Mouse (Mus musculus) hindbrain, embryonic 15.5 days (tissue): ENCODE measurements around the gene Shroom3. TPM values are rescaled to one million over a fixed set of nuclear protein-coding genes. Genes with fewer than 3 reads are reported as not detected.

Source experiments
- ATAC-seq: fragments of 200-750 bp; cut with Nextera tagmentation; 2 replicates; pipeline ENCODE4 v1.8.0; 2017; ENCODE audit warnings: low read depth, moderate number of reproducible peaks, moderate TSS enrichment; ENCODE audit not compliant: low FRiP score
- H3K27ac ChIP-seq: fragments of 300-500 bp; sonication (generic); replicated peaks from 2 replicates; pipeline ENCODE4 v1.5.1; 2015; ENCODE audit warnings: mild to moderate bottlenecking, inconsistent platforms
- H3K27me3 ChIP-seq: fragments of 300-500 bp; sonication (generic); 2 replicates; pipeline ENCODE4 v1.6.1; 2015; ENCODE audit warnings: control low read depth, inconsistent platforms
- H3K36me3 ChIP-seq: fragments of 300-500 bp; sonication (generic); 2 replicates; pipeline ENCODE4 v1.6.1; 2015; ENCODE audit warnings: control low read depth, inconsistent platforms
- H3K4me1 ChIP-seq: fragments of 300-500 bp; sonication (generic); replicated peaks from 2 replicates; pipeline ENCODE4 v1.6.1; 2015; ENCODE audit warnings: control low read depth, inconsistent platforms
- H3K4me2 ChIP-seq: fragments of 300-500 bp; sonication (generic); 2 replicates; pipeline ENCODE4 v1.6.1; 2015; ENCODE audit warnings: moderate library complexity, mild to moderate bottlenecking, inconsistent platforms
- H3K4me3 ChIP-seq: fragments of 300-500 bp; sonication (generic); 2 replicates; pipeline ENCODE4 v1.5.1; 2015; ENCODE audit warnings: mild to moderate bottlenecking, inconsistent platforms
- H3K9ac ChIP-seq: fragments of 300-500 bp; sonication (generic); 2 replicates; pipeline ENCODE4 v1.6.1; 2015; ENCODE audit warnings: inconsistent platforms
- H3K9me3 ChIP-seq: fragments of 300-500 bp; sonication (generic); 2 replicates; pipeline ENCODE4 v1.6.1; 2016; ENCODE audit warnings: control low read depth, inconsistent platforms
- WGBS: fragments of 180-500 bp; shearing (Covaris S2); methylation state at CpG from one replicate; pipeline ENCODE4 v1.1.7; 2015; 5-methylcytosine and 5-hydroxymethylcytosine counted together
- polyA plus RNA-seq: library from polyadenylated mRNA; unstranded; fragments of >200 nt; fragmentation: Nextera tagmentation; extraction: Ambion mirVana; gene quantifications from 2 replicates; pipeline ENCODE4 v1.2.1, GENCODE M21; 2015

The Shroom3 gene
- polyA plus RNA-seq, 1 experiment from 2014 or later, result 2.2 TPM

GRCm38 (mm10) chr5:92817122-92817822 lies 134.0 kb downstream of the Shroom3 start:
- Histone ChIP-seq H3K9ac (no peak overlapping the region), H3K4me3 (no peak overlapping the region), H3K27me3 (no peaks in the 10 kb centered on the region), H3K36me3 (no peaks in the 10 kb centered on the region), H3K4me2 (no peak overlapping the region), H3K27ac (no peak overlapping the region), H3K4me1 (0 out of 2 replicates have a peak, but pooled peaks cover 5% of the 10 kb centered on the region), H3K9me3 (no peaks in the 10 kb centered on the region)
- ATAC-seq, result peak; percentile 63; the same call in 1 of the 2 replicates
- 61% methylated on average over 11 of the region's 11 CpGs for WGBS

- no peaks in the 10 kb centered on the region for H3K9me3 ChIP-seq
- no peak overlapping the region for H3K4me2 ChIP-seq
- H3K27ac ChIP-seq, result no peak overlapping the region
- H3K36me3 ChIP-seq, result no peaks in the 10 kb centered on the region
- no peaks in the 10 kb centered on the region for H3K27me3 ChIP-seq
- no peak overlapping the region for H3K4me3 ChIP-seq
- 82% methylated on average over 3 of the region's 3 CpGs for WGBS
- no peak for ATAC-seq
- no peak overlapping the region for H3K9ac ChIP-seq
- H3K4me1 ChIP-seq, result no peaks in the 10 kb centered on the region
Observed at GRCm38 (mm10) chr5:92821370-92821769, 138.1 kb downstream of the Shroom3 start.

- H3K9me3 ChIP-seq, result no peaks in the 10 kb centered on the region
- no peak overlapping the region for H3K4me3 ChIP-seq
- ATAC-seq, result no peak
- WGBS, result 70% methylated on average over 7 of the region's 7 CpGs
- no peak overlapping the region for H3K4me2 ChIP-seq
- H3K36me3 ChIP-seq, result no peaks in the 10 kb centered on the region
- H3K27ac ChIP-seq, result no peak overlapping the region
- H3K4me1 ChIP-seq, result no peaks in the 10 kb centered on the region
- no peaks in the 10 kb centered on the region for H3K27me3 ChIP-seq
- no peak overlapping the region for H3K9ac ChIP-seq
Observed at GRCm38 (mm10) chr5:92823495-92823894, 140.3 kb downstream of the Shroom3 start.

GRCm38 (mm10) chr5:92824304-92825009 lies 141.2 kb downstream of the Shroom3 start:
- no peak overlapping the region for H3K4me3 ChIP-seq
- 79% methylated on average over 10 of the region's 10 CpGs for WGBS
- no peak for ATAC-seq
- H3K9ac ChIP-seq, result no peak overlapping the region
- no peaks in the 10 kb centered on the region for H3K36me3 ChIP-seq
- no peak overlapping the region for H3K27ac ChIP-seq
- H3K4me2 ChIP-seq, result no peak overlapping the region
- H3K27me3 ChIP-seq, result no peaks in the 10 kb centered on the region
- no peaks in the 10 kb centered on the region for H3K9me3 ChIP-seq
- no peaks in the 10 kb centered on the region for H3K4me1 ChIP-seq

- Histone ChIP-seq H3K9me3 (no peaks in the 10 kb centered on the region), H3K27ac (no peak overlapping the region), H3K4me2 (no peak overlapping the region), H3K4me3 (no peak overlapping the region), H3K27me3 (no peaks in the 10 kb centered on the region), H3K36me3 (no peaks in the 10 kb centered on the region), H3K9ac (no peak overlapping the region), H3K4me1 (no peaks in the 10 kb centered on the region)
- no peak for ATAC-seq
- WGBS, result 61% methylated on average over 1 of the region's 1 CpGs
Observed at GRCm38 (mm10) chr5:92830391-92830790, 147.2 kb downstream of the Shroom3 start.

- Histone ChIP-seq H3K4me2 (no peak overlapping the region), H3K36me3 (no peaks in the 10 kb centered on the region), H3K27ac (no peak overlapping the region), H3K9ac (no peak overlapping the region), H3K9me3 (no peaks in the 10 kb centered on the region), H3K4me3 (no peak overlapping the region), H3K27me3 (no peaks in the 10 kb centered on the region), H3K4me1 (no peaks in the 10 kb centered on the region)
- ATAC-seq, result no peak
- WGBS, result 68% methylated on average over 7 of the region's 7 CpGs
Observed at GRCm38 (mm10) chr5:92834513-92834912, 151.3 kb downstream of the Shroom3 start.

- Histone ChIP-seq H3K27ac (no peak overlapping the region), H3K4me1 (no peaks in the 10 kb centered on the region), H3K9me3 (no peaks in the 10 kb centered on the region), H3K36me3 (no peaks in the 10 kb centered on the region), H3K27me3 (no peaks in the 10 kb centered on the region), H3K9ac (no peak overlapping the region), H3K4me2 (no peak overlapping the region), H3K4me3 (no peak overlapping the region)
- WGBS, result 77% methylated on average over 4 of the region's 4 CpGs
- ATAC-seq, result no peak
Observed at GRCm38 (mm10) chr5:92837311-92837710, 154.1 kb downstream of the Shroom3 start.

GRCm38 (mm10) chr5:92838351-92838784 lies 155.1 kb downstream of the Shroom3 start:
- Histone ChIP-seq H3K27me3 (no peaks in the 10 kb centered on the region), H3K4me1 (no peaks in the 10 kb centered on the region), H3K4me2 (no peak overlapping the region), H3K9me3 (no peaks in the 10 kb centered on the region), H3K4me3 (no peak overlapping the region), H3K36me3 (no peaks in the 10 kb centered on the region), H3K9ac (no peak overlapping the region), H3K27ac (no peak overlapping the region)
- no peak for ATAC-seq
- 80% methylated on average over 9 of the region's 9 CpGs for WGBS

GRCm38 (mm10) chr5:92839314-92839713 lies 156.1 kb downstream of the Shroom3 start:
- ATAC-seq, result no peak; the same call in 1 of the 2 replicates
- peaks cover 7% of the 10 kb centered on the region for H3K4me1 ChIP-seq
- no peaks in the 10 kb centered on the region for H3K36me3 ChIP-seq
- 75% methylated on average over 4 of the region's 4 CpGs for WGBS
- H3K27me3 ChIP-seq, result no peaks in the 10 kb centered on the region
- no peaks in the 10 kb centered on the region for H3K9me3 ChIP-seq
- no peak overlapping the region for H3K4me3 ChIP-seq
- no peak overlapping the region for H3K9ac ChIP-seq
- no peak overlapping the region for H3K27ac ChIP-seq
- no peak overlapping the region for H3K4me2 ChIP-seq

- no peak for ATAC-seq
- no peak overlapping the region for H3K4me2 ChIP-seq
Observed at GRCm38 (mm10) chr5:92841474-92841873, 158.2 kb downstream of the Shroom3 start.

GRCm38 (mm10) chr5:92842417-92842816 lies 159.2 kb downstream of the Shroom3 start:
- Histone ChIP-seq H3K36me3 (no peaks in the 10 kb centered on the region), H3K27ac (no peak overlapping the region), H3K4me1 (peaks cover 7% of the 10 kb centered on the region), H3K9me3 (no peaks in the 10 kb centered on the region), H3K4me2 (no peak overlapping the region), H3K4me3 (no peak overlapping the region), H3K27me3 (no peaks in the 10 kb centered on the region), H3K9ac (no peak overlapping the region)
- ATAC-seq, result no peak
- 70% methylated on average over 8 of the region's 8 CpGs for WGBS

More at GRCm38 (mm10) chr5:92841474-92841873, 158.2 kb downstream of the Shroom3 start:
- Histone ChIP-seq H3K27me3 (no peaks in the 10 kb centered on the region), H3K36me3 (no peaks in the 10 kb centered on the region), H3K9me3 (no peaks in the 10 kb centered on the region), H3K27ac (no peak overlapping the region), H3K4me3 (no peak overlapping the region), H3K9ac (no peak overlapping the region), H3K4me1 (peaks cover 7% of the 10 kb centered on the region)
- 31% methylated on average over 5 of the region's 5 CpGs for WGBS

- H3K9me3 ChIP-seq, result no peaks in the 10 kb centered on the region
- whole genome bisulfite sequencing, result 66% methylated on average over 3 of the region's 3 CpGs
- H3K4me2 ChIP-seq, result no peak overlapping the region
- no peak overlapping the region for H3K27ac ChIP-seq
- peaks cover 7% of the 10 kb centered on the region for H3K4me1 ChIP-seq
- H3K27me3 ChIP-seq, result no peaks in the 10 kb centered on the region
- H3K36me3 ChIP-seq, result no peaks in the 10 kb centered on the region
- H3K9ac ChIP-seq, result no peak overlapping the region
- H3K4me3 ChIP-seq, result no peak overlapping the region
- ATAC-seq, result no peak
Observed at GRCm38 (mm10) chr5:92842881-92843280, 159.6 kb downstream of the Shroom3 start.
